Mouse (Mus musculus): ENCODE measurements around the gene Myo1b.

Gene Myo1b

DNA sequence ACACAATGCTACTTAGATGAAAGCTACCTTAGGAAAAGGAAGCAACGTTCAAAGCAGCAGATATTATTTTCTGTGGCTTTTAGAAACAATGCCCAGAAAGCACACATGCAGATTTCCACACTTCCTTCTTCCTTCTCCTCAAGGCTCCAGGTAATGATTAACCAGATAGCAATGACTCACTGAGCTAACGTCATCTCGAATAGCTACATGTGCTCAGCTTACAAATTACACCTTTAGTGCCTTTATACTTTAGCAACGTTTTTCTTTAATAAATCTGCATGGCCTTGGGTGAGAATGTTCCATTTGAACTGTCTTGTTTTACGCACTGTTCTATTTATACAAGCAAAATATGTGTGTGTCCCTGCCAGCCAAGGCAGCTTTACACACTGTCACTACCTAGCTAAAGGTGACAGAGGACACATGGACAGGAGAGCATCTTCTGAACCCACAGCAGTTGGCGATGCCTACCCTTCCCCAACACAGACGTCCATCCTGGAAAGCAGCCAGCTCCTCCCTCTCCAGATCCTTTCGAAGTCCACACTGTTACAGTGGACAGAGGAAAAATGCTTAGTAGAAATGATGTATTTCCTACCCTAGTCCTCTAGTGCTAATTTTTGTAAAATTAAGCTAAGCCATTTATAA, 66.2 kb downstream of the Myo1b start:
- DNase-seq (ENCODE audit: low spot score in 2 of 2), result no peak

DNA sequence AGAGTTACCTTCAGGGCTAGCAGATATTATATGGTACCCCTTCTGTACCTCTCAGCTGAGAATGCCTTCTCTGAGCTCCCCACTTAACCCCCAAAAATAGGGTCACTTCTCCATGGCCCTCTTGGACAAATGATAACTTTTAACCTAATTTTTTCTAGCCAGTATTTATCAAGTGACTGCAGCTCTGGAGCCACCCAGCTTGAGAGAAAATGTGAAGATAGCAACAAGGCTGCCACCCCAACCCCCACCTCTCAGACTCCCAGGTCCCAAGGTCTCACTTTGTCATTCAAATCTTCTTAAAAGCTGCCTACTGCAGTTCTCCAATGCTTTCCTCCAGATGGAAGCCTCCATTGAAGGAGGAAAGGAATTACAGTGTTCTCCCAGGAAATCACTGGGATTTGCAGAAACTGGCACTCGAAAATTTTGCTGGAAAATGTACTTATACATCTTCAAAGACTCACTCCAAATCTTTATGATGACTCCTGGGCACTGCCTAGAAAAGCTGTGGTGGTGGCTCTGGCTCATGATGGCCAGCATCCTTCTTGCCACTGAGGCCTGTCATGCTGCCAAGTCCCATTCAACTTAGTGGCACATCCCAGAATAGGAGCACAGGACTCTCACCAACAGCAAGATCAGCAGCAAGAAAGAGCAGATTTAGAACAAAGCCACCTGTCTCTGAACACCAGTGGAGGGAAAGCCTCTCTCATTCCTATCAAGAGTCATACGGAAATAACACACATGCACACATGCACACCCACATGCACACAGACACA, 70.4 kb downstream of the Myo1b start:
- DNase-seq (ENCODE audit: low spot score in 2 of 2), result no peak

DNA sequence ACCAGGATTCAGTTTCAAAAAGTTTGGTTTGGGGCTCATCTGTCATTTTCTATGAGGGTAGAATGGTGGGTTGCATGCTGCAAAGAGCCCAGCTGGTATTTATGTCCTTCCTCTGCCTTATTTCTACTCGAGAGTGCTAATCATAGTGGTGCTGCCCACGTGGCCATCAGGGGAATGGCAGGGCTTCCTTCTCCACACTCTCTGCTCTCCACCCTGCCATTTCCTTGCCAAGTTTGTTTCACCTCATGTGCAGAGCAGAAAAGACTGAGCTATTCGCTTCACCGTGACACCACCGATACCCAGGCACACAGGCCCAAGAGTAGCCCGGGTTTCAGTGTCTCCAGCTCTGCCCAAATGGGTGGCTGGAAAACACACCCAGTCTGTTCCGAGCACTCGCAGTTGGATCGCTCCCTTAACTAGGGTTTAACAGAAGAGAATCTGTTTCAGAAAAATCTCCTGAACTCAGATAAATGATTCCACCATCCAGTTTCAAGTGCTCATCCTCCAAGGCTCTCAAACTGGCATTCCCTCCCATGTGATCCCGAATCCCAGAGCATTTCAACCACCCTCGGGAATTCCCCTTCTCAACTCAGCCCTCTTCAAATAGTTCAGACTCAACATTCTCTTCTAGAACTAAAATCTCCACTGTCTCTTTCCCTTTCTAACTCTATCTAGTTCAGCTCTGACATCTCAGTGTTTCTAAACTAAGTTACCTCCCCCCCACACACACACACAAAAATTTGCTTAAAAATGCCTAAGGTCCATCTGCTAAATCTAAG, 77.8 kb downstream of the Myo1b start:
- no peak for DNase-seq (ENCODE audit: low spot score in 2 of 2)

DNA sequence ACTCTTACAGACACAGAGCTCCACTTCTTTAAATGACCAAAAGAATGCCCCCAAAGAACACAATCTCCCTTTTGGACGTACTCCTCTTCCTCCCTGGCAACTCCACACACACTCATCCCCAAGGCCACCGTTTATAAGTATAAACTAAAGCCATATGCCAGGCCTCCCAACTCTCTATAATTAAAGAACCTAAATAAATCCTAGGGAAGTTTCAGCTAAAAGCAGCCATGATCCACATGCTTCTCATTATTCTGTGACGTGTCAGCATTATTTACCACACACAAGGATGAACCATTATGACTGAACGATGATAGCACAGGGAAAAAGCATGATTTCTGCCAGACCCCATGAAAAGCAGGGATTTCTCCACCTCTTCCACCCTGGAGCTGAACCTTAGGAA, 78.6 kb downstream of the Myo1b start:
- no peak for DNase-seq (ENCODE audit: low spot score in 2 of 2)

DNA sequence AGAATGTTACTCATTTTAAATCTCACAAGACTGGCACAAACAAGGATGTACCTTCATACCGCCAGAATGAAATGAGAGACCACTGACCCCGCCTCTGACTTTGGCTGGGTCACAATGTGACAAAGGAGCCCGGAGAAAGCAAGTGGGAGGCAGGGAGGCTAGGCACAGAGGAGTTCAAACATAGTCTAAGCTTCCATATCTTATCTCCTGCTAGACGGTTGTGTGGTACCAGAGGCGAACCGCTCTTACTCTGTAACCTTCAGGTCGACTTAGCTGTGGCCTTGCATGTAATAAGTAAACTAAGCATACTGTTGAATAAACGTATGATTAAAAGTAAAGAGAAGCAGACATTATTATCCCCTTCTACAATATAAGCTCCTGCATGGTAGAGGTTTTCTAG, 80.1 kb downstream of the Myo1b start:
- no peak for DNase-seq (ENCODE audit: low spot score in 2 of 2)

DNA sequence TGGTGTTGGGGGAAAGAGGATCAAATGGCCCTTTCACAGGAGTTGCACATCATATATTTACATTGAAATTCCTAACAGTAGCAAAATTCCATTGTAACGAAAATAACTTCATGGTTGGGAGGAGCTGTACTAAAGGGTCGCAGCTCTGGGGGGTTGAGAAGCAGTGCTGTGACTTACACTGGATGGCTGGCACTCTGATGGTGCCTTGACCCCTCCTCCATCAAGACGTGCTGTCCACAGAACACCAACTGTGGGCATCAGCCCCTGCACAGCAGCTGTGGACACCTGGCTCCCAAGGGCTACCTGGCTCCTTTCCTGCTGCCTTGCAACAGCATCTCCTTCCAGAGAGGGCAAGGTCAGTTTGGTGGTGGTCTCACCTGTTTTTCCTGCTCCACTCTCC, 81.8 kb downstream of the Myo1b start:
- DNase-seq (ENCODE audit: low spot score in 2 of 2), result no peak

DNA sequence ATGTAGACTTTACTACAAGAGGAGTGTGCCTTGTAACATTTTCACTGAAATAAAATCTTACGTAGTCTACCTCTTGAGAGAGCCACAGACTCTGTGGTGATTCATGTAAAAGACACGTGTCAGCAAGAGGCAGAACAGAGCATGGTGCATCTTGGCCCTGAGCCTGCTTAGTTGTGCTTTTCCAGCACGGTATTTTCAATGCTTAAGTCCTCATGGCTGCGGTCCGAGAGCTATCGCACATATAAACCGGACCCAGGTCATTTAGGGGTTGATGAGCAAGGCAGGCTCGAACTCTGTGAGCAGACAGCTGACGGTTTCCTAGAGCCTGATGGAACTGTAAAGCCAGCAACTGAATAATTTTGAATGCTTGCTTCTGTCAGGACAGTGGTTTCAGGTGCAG, 86.5 kb downstream of the Myo1b start:
- no peak for DNase-seq (ENCODE audit: low spot score in 2 of 2)

DNA sequence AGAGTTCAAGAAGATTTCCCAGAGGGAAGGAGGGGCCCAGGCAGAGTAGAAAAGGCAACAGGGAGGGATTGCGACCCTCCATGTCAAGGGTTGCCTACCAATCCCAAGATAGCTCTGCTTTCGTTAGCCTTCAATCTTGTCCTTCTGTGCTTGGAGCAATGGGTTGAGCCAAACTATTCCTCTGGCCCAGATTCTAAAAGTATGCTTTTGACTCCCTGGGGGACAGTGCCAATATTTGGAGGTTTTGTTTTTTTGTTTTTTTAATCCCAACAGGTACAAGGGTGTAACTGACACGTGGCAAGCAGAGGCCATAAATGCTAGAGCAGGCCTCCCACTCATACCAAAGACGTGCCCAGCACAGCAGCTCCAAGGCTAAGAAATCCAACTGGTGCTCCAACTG, 93.3 kb downstream of the Myo1b start:
- DNase-seq (ENCODE audit: low spot score in 2 of 2), result no peak

DNA sequence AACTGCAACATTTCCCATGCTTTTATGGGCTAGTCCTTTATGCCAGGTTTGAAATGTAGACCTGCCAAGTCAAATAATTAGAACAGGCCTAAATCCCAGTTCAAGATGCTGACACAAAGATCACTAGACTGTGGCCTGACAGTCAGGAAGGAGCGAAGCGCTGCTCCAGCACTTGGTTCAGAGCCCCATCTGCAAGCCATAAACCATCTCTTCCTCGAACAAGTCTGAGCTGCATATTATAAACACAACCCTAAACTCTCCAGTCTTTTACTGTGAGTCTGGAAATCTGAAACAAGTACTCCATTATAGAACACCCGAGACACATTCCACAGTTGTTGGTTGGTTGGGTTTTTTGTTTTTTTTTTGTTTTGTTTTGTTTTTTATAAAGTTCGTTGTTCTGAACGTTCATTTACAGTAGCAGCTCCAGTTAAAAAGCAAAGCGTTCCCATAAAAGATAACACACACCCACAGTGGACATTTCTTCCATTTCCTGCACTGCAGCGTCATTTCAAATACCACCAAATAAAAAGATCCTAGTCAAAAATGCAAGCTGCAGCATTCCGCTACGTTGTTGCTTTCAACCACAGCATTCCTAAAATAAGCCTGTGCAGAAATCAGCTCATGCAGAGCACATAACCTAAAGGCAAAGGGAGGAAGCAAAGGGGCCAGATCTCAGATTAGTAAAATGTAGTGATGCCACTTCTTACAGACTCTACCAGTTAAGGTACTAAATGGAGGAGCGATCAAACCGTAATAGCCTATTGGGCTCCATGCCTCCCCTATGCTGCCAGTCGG, 94.0 kb downstream of the Myo1b start:
- no peak for DNase-seq (ENCODE audit: low spot score in 2 of 2)

DNA sequence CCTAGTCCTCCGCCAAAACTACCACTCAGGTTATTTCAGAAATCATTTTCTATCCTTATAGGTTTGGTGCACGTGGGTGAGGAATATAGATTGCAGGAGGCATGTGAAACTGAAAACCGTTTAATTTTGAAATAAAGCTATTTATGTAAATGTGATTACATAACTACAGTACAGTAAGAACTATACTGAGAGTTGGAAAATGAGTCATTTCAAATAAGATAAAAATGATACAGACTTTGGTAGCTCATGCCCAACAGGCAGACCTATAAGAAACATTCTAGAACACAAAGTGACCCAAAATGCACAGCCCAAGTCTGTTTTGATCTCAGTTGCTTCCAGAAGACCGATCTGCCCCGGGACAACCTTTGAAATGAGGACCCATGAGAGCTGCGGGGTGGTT, 95.4 kb downstream of the Myo1b start:
- DNase-seq (ENCODE audit: low spot score in 2 of 2), result no peak

DNA sequence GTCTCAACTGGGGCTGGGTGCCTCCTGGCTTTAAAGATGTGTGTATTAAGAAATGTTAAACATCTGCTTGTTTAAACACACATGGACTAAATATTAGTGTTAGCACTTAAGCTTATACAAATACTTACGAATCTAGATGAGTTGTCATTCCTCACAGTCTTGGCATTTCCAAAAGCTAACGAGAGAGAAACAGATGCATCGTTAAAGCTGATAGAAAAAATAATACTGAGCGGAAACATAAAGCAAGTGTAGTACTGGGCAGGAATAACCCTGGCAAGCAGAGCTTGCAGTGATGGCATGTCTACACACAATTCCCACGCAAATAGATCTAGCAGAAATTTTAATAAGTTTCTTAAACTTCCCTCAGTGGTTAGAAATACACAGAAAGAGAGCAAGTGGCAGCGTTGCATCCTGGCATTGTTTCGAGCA, 95.8 kb downstream of the Myo1b start:
- DNase-seq (ENCODE audit: low spot score in 2 of 2), result no peak

DNA sequence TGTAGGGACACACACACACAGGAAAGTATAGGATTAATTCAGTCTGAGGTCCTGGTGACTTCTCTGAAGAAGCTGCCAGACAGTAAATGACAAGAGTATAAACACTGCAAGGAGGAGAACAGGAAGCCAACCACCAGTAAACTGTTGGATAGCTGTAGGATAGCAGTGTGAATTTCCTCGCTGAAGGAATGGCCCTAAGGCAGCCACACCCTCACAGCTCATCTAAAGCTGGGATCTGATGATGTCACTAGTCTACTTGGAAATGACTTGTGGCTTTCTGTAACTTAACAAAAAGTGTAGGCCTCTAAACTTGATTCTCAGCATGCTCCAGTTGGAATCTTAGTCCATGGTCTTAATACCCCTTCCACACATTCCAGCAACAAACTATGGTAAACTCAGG, 100.2 kb downstream of the Myo1b start:
- no peak for DNase-seq (ENCODE audit: low spot score in 2 of 2)

- no peak for DNase-seq (ENCODE audit: low spot score in 2 of 2)
These were observed 100.8 kb downstream of the Myo1b start for GRCm38 (mm10) chr1:51814854-51815630.

DNA sequence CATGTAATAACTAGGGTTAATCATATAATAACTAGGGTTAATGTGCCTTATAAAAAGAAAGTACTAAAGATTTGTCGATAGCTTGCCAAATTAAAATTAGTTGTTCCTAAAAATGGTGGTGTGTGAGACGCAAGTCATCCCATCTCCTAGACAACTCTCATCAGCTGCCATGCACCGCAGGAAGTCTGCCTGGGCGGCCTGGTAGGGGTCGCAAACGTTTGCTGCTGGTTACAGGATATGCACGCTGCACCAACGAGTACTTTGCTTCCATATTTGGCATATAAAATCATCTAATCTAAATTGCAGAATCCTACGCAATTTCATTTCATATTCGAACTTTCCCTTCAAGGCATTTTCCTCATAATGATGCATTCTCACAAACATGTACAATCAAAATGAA, 107.0 kb downstream of the Myo1b start:
- DNase-seq (ENCODE audit: low spot score in 2 of 2), result no peak

DNA sequence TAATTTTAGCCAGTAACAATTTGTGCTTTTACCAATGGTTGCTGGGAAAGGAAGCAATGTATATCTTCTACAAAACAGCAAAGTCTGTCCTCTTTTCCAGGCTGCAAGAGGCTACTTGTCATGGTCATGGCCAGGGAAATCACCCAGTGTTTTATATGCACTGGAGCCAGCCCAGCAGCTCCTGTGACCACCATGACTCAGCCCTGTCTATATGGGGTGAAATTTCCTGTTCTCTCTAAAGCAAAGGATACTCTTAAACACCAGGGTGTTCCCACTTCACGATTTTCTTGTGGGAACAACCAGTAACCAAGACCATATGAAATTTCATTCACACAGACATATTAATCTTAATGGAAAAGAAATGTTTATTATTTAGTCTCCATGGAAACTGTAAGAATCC, 107.6 kb downstream of the Myo1b start:
- DNase-seq (ENCODE audit: low spot score in 2 of 2), result no peak

- no peak for DNase-seq (ENCODE audit: low spot score in 2 of 2)
These were observed 110.7 kb downstream of the Myo1b start for GRCm38 (mm10) chr1:51805040-51805610.

DNA sequence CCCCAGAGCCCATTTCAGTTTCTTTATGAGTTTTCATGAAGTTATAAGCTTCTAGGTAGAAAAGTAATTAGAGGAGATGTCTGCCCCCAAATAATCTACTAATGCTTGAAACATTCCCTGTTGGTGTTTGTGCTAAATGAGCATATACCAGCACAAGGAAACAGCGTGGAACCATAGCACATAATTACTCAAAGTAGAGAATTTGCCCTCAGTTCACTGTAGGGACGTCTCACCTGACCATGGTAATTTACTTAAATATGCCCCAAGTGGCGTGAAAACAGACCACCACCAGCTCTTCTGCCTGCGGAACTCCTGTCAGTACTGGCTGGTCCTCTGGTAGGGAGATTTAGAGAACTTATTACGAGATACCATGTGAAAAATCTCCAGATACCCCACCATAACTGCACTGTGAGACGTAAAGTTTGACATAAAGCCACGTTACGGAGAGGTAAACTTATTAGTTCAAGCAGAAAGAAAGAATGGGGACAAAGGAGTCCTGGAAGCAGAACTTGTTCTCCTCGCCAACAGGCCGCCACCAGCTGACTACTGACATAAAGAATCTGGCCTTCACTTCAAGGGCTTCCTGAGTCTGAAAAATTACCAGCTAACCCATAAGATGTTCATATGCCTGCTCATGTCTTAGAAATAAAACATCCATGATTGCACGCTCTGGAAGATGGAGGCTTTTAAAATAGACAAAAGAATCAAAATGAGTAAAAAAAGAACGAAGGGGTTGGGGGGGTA, 111.4 kb downstream of the Myo1b start:
- DNase-seq (ENCODE audit: low spot score in 2 of 2), result no peak

DNA sequence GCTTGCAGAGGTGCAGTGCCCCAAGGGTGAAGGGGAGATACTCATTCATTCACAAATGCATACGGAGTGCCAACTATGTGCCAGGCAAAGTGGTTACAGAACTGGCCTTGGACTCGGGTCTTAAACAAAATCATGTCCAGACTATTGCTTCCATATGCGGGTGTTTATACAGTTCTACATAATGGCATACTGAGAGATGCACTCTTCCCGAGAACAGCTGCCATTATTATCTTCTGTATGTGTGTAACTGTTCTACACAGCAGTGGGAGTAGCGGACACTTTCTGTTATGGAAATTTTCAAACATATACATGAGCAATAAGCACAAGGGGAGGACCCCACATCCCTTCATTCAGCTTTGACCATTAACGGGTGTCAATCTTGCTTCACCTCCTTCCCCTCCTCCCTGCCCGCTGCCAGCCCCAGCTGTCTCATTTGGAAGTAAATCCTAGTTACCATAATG, 117.8 kb downstream of the Myo1b start:
- DNase-seq (ENCODE audit: low spot score in 2 of 2), result no peak

GRCm38 (mm10) chr1:51795586-51796309, 120.1 kb downstream of the Myo1b start:
- no peak for DNase-seq (ENCODE audit: low spot score in 2 of 2)
